Mouse (Mus musculus): ENCODE data around the gene Slc38a8.

GRCm38 (mm10) chr8:119487093-119487492 lies 14.4 kb downstream of the Slc38a8 start:
- TF ChIP-seq POLR2A (IDR thresholded peaks at IDR 0.05; ENCODE audit: borderline replicate concordance, extremely low read depth, insufficient read depth, insufficient read length, poor library complexity, severe bottlenecking) (no peak), CTCF (IDR thresholded peaks at IDR 0.05; ENCODE audit: borderline replicate concordance, extremely low read depth, insufficient read depth, insufficient read length) (no peak)
